Mouse (Mus musculus) ovary, postnatal 14 days (tissue): ENCODE measurements around the gene Baz2a.
A peak's percentile ranks its signal among the peaks of the same experiment; 100 is the strongest.
"Not testable (repeated sequence)": the region's sequence is repeated elsewhere in the genome, so short reads cannot be mapped to it uniquely, and the experiment has no call there.

Source experiments
- DNase-seq: peaks from one replicate; pipeline ENCODE4 v3.0.0; 2022; ENCODE audit warnings: low spot score

Baz2a gene

GRCm38 (mm10) chr10:128081807-128082476 lies 9.4 kb upstream of the Baz2a start:
- no peak for DNase-seq

DNA sequence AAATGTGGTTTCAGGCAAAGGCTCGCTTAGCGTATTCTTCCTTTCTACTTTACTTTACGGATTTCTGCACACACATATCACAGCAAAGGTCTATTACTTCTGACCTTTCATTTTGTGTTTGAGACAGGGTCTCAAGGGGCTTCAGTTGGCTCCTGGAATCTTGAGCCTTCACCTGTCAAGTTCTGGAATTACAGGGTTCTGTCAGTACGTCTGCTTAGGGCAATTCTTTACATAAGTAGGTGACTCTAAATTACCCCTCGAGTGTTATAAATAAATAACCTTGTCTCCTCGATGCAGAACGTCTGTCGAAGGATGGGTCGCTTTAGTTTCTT lies 8.9 kb upstream of the Baz2a start:
- no peak for DNase-seq

DNA sequence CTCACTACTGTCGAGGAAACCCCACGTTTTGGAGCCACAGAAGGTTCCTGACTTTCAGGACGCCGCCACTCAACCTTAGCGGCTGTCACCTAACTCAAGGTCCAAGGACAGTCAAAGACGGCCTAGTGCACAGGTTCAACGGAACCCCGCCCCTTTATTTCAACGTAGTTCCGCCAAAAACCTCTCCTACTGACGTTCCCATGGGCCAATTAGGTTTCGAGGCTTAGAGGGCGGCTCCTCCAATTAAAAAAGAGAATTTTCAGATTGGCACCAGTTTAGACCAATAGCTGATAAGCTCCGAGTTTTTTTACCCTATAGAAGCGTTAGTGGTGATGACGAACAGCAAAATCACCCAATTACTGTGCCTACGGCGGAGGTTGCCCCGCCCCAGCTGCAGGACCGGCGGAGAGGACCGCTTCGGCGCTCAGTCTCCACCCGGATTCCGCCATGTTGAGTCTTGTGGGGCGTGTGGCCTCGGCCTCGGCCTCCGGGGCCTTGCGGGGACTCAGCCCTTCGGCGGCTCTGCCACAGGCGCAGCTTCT lies 8.4 kb upstream of the Baz2a start, which contains the start of gene Atp5b:
Atp5b (plus strand) TSS at position 394 of the 542 bp plus-strand sequence.
- DNase-seq = peak; percentile 98

- peak; percentile 29 for DNase-seq
These were observed 7.7 kb upstream of the Baz2a start for GRCm38 (mm10) chr10:128083688-128084087.

DNA sequence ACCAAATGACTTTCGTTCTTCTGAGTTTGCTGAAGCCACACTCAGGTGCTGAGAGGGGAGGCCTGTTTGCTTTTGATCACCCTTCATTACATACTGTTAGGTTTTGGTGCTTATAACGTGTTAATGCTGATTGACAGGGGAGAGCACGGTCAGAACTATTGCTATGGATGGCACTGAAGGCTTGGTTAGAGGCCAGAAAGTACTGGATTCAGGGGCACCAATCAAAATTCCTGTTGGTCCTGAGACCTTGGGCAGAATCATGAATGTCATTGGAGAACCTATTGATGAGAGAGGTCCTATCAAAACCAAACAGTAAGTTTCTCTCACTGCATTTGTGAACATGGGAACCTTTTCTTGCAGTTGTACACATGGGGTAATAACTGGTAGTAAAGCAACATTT lies 7.2 kb upstream of the Baz2a start:
- no peak for DNase-seq

DNA sequence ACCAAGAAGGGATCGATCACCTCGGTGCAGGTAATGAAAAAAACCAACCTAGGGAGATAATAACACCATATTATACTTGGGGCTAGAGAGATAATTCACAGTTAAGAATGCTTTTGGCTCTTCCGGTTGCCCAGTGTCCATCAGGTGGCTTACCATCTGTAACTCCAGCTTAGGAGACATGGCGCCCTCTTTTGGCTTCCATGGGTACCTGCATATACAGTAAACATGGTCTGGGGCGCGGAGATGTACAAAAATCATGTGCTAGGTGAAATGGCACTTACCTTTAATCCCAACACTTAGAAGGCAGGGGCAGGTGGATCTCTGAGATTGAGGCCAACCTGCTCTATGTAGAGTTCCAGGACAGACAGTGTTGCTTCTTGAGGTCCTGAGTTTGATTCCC lies 5.0 kb upstream of the Baz2a start:
- no peak for DNase-seq

DNA sequence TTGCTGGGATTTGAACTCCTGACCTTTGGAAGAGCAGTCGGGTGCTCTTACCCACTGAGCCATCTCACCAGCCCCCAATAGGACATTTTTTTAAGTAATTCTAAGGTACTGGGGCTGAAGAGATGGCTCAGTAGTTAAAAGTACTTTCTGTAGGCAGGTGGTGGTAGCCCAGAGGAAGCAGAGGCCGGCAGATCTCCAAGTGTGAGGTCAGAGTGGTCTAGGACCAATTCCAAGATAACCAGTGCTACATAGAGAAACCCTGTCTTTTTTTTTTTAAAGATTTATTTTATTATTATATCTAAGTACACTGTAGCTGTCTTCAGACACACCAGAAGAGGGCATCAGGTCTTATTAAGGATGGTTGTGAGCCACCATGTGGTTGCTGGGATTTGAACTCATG lies 4.2 kb upstream of the Baz2a start:
- DNase-seq = not testable (repeated sequence)

- DNase-seq = no peak
These were observed 3.2 kb upstream of the Baz2a start for GRCm38 (mm10) chr10:128088181-128088580.

DNA sequence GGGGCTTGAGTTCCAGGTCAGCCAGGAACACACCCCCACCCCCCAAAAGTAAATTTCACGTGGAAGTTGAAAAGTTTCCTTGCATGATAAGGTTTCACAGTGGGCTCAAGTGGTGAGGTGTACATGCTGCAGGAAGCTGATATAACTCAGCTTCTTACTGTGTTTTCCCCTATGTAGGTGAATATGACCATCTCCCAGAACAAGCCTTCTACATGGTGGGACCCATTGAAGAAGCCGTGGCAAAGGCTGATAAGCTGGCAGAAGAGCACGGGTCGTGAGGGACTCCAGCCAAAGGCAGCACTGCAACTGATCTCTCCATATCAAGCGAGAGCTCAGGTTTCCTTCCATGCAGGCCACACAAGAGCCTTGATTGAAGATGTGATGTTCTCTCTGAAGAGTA lies 1.5 kb upstream of the Baz2a start:
- no peak for DNase-seq

DNA sequence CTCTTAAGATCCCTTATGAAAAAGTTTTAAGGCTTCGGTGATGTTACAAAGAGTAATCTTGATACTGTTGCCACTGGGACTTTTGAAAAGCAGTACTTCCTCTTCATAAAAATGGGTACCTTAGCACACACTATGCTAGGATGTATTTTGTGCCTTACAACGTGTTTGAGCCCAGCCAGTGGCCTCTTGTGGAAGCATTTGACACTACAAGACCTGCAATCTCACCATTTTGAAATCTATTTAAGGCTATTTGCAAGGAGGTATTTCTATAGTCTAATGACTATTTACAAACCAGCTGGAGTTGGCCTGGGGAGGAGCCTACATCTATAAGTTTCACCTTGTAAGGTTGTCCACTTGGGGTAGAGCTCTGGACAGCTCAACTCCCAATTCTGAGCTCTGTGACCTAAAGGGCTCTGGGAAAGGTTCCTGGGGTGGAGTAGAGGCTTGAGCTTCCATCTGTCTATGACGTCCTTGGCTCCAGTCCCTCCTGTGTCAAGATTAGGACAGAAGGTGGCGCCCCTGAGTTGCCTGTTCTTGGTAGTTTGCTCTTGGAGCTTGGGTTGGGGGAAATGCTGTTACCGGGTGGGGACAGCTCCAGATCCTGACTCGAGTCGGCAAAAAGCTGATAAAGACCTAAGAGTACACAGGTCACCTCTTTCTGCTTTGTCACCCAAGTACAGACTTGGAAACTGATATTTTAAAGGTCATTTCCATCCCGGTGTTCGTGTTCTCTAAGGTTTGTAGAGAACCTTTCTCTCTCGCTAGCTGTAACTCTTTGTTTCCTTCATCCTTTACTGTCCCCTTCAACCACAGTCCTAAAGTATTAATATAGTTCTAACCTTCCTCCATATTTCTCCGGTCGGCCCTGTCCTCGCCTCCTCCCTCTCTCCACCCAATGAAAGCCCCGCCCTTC lies 470 bp upstream of the Baz2a start:
- peak; percentile 82 for DNase-seq

- DNase-seq = peak; percentile 67
These were observed 1.4 kb downstream of the Baz2a start for GRCm38 (mm10) chr10:128092506-128093495.

DNA sequence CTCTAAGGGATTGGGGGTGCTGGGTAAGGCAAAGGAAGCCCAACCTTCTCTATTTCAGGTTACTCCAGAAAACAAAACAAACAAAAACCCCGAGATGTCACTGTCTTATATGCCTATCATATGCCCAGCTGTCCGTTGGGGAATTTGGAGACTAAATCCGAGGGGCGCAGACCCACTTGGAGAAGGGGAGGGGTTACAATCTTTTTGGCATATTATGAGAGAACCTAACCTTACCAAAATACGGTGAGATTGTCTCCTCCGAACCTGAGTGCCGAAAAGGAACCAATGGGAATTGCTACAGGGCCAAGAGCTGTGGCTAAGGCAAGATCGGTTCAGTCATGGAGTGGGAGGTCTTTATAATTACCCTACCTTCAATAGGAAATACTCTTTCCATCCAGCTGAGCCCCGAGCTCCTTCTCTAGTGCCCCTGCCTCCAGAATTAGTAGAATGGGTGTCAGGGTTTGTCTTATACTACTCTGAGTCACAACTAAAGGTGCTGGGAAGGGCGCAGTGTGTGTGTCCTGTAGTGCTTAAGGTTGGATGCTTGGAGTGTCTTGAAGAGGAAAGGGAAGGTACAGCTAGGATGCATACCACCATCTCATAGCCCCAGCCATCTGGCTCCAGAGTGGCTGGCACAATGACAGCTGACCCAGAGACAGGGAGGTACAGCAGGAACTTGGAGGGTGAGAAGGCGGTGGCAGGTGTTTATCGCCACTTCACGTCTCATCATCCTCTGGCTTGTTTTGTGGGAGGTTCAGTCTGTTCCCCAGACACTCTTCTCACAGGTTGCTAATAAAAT lies 2.3 kb downstream of the Baz2a start:
- DNase-seq = no peak

- peak; percentile 65 for DNase-seq
These were observed 3.1 kb downstream of the Baz2a start for GRCm38 (mm10) chr10:128094340-128094968.

- DNase-seq = no peak
These were observed 3.7 kb downstream of the Baz2a start for GRCm38 (mm10) chr10:128095003-128095636.

DNA sequence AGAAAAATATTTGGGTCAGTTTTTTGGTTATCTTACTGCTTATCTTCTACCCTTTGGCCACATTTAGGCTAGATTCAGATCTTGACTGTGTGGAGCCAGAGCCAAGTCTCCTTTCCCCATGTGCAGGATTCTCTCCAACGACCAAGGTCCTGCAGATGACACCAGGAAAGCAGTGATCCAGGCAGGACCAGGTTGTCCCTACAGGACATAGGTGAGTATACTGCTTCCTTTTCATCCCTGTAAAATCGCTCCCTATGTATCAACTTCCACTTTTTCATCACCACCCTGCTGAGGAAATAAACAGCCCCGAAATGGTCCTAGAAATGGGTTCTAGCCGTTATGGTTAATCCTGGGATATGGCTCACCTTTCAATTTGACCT lies 4.9 kb downstream of the Baz2a start:
- DNase-seq = no peak

DNA sequence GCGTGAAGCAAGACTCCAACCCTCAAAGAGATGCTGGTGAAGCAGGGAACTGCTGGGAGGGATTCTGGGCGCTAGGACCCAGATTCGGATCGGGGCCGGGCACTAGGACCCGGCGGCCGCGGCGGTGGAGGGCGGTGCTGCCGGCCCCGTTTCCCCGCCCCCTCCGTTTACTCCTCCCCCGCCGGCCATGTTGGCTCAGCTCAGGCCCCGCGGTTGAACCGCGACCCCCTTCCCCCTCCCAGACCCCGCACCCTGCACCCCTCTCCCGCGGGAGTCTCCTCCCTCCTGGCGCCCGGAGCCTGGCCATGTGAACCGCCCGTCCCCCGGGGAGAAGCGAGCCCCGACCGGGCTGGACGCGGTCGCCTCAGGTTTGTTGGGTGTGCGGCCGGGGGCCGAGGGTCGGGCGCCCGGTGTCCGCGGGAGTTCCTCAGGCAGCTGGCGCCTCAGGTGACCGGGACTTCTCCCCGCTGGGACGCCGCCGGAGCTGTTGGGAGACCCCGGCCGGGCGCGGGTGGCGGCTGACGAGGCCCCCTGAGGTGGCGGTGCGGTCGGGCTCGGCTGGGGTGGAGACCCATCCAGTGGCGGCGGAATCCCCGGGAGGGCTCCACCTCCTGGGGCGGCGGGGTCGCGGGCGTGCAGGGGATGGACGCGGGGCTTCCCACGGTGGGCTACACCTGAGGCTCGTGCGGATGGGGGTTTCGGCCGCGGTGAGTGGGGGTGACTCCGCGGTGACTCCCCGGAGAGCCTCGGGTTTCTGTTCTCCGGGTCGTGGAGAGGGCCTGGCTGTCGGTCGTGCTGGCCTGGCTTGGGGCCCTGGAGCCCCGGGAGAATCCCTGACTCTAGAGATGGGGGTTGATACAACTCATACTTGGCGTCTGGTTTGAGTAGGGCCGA lies 5.6 kb downstream of the Baz2a start:
- DNase-seq = peak; percentile 83

- DNase-seq = peak; percentile 17
These were observed 6.2 kb downstream of the Baz2a start for GRCm38 (mm10) chr10:128097587-128097971.

DNA sequence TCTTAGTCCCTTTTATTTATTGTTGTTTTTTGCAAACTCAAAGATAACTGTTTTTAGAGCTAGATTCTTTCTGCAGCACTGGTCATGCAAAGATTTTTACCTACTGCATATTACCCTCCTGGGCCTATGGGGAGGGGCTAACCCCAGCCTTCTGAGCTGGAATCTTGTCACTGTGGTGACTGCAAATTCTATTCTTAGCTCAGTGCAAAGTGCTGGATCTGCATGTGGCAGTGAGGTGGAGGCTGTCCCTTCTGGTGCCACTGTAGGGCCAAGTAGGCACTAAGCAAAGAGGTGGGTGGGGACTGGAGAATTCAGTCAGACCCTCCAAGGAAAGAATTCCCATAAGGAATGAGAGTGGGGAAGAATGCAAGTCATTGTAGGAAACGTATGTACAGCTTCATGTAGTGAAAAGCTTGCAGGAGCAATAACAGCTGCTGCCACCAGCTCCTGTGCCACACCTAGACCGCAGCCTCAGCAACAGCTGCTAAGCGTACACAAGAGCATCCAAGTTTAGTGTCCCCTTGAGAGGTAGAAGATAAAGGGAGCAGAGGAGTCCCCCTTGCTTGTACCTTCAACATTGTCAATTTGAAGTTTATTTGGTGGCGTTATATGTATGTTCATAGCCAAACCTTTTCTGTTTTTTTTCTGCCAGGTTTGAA lies 18.9 kb downstream of the Baz2a start:
- no peak for DNase-seq

DNA sequence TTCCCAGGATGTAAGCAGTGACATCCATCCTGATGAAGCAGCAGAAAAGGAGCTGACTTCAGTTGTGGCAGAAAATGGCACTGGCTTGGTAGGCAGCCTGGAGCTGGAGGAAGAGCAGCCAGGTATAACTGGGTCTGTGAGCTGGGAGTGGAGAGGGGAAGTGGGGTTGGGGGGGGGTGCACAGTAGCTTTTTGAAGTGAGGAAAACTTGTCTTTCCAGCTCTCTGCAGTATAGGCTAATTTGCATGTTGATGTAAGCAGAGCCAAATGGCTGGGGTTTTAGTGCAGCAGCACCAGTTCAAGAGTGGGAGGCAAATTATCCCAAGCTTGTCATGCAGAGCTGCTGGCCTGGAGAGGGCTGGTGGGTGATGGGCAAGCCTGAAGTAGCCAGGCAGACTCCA lies 19.9 kb downstream of the Baz2a start:
- DNase-seq = no peak
